Mouse (Mus musculus) kidney, adult 18-20 months (tissue): ENCODE measurements at regions not wholly inside any gene's neighbourhood (a gene's known extent, or its start where the extent isn't known, plus 50 kb on each side); places are given as distances from the start of the nearest gene placed in this dataset.
A peak's percentile ranks its signal among the peaks of the same experiment; 100 is the strongest.

Source experiments
- DNase-seq: peaks from one replicate; pipeline ENCODE4 v3.0.0; 2021

- DNase-seq, result no peak
Measured at GRCm38 (mm10) chr7:113441906-113442305, 53.5 kb upstream of the Pth start.

DNA sequence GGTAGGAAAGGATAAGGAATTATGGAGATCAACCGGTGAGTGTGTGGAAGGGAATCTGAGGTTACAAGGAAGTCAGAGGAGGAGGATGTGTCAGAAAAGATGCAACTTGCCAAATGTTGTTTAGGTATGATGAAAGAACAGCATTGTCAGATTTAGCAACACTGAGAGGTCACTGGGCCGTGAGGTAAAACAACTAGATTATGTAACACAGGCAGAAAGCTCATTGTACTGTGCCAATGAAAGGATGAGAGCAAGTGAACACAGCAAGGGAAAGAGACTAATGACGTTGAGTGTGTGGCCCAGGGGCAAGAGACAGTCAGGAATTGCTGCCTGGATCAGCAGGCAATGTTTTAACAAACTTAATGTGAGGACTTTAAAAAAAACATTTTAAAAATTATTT lies 55.2 kb upstream of the Pth start:
- DNase-seq, result peak; percentile 16

DNA sequence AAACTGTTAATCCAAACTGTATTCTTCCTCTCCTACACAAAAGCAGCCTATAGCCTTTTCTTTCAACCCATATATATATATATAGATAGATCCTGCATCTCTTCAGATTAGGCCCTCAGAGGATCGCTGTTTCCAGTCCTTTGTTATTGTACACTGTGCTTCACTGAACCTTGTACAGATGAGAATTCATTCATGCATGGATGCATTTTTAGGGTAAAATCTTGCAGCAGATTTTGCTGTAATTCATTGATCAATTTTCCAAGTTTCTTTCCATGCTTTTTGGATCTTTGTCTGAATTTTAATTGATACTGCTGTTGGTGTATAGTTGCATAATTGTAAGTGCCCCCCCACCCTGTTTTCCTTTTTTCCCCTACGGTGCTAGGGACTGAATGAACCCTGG lies 56.6 kb upstream of the Pth start:
- DNase-seq, result no peak

DNA sequence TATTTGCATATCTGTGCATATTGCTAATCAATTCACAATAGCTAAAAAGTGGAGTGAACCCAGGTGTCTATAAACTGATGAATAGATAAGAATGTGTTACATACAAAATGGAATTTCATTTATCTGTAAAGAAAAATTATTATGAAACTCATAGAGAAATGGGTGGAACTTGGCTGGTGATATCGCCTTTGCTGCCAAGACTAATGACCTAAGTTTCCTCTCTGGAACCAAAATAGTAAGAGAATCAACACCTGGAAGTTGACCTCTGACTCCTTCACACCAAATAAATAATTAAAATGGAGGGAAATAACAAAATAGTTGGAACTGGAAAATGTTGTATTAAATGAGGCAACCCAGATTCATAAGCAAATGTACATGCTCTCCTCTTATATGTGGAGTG lies 53.2 kb upstream of the Far1 start:
- DNase-seq, result no peak

GRCm38 (mm10) chr7:113462286-113462685 lies 51.3 kb upstream of the Far1 start:
- no peak for DNase-seq
